Mouse (Mus musculus): Measurements from ENCODE around the gene Lmna. TPM values are rescaled to one million over a fixed set of nuclear protein-coding genes. Genes with fewer than 3 reads are reported as not detected.

Lmna gene
- polyA plus RNA-seq, 1 experiment from 2014 or later, result 22.8 TPM

- Histone ChIP-seq H3K4me2 (replicated peaks; ENCODE audit: low read depth, low read length) (no peak overlapping the region), H3K4me3 (ENCODE audit: low read depth, low read length) (no peak overlapping the region), H3K4me1 (replicated peaks; ENCODE audit: control insufficient read depth, insufficient read depth, low read length) (no peaks in the 10 kb centered on the region), H3K36me3 (ENCODE audit: control insufficient read depth, insufficient read depth, low read length) (no peaks in the 10 kb centered on the region), H3K27me3 (ENCODE audit: control insufficient read depth, insufficient read depth, low read length) (no peaks in the 10 kb centered on the region), H3K9ac (ENCODE audit: low read depth, low read length) (no peak overlapping the region), H3K9me3 (ENCODE audit: control insufficient read depth, low read length) (no peaks in the 10 kb centered on the region), H3K27ac (ENCODE audit: low read depth, low read length) (no peak overlapping the region)
- peak; percentile 96 for DNase-seq (ENCODE audit: low spot score)
- WGBS, result 31% methylated on average over 16 of the region's 16 CpGs
- ATAC-seq (ENCODE audit: low FRiP score), result peak; percentile 76
Observed at GRCm38 (mm10) chr3:88467116-88467824, 42.5 kb downstream of the Lmna start.

- H3K27ac ChIP-seq (ENCODE audit: low read depth, low read length), result no peak overlapping the region
- H3K27me3 ChIP-seq (ENCODE audit: control insufficient read depth, insufficient read depth, low read length), result no peaks in the 10 kb centered on the region
- no peaks in the 10 kb centered on the region for H3K36me3 ChIP-seq (ENCODE audit: control insufficient read depth, insufficient read depth, low read length)
- whole genome bisulfite sequencing, result 89% methylated on average over 2 of the region's 2 CpGs
- DNase-seq (ENCODE audit: low spot score), result no peak
- ATAC-seq (ENCODE audit: low FRiP score), result no peak
- no peaks in the 10 kb centered on the region for H3K9me3 ChIP-seq (ENCODE audit: control insufficient read depth, low read length)
- H3K4me2 ChIP-seq (replicated peaks; ENCODE audit: low read depth, low read length), result no peak overlapping the region
- H3K4me3 ChIP-seq (ENCODE audit: low read depth, low read length), result no peak overlapping the region
- no peak overlapping the region for H3K9ac ChIP-seq (ENCODE audit: low read depth, low read length)
- no peaks in the 10 kb centered on the region for H3K4me1 ChIP-seq (replicated peaks; ENCODE audit: control insufficient read depth, insufficient read depth, low read length)
Observed at GRCm38 (mm10) chr3:88465127-88465526, 44.6 kb downstream of the Lmna start.

- no peak for ATAC-seq (ENCODE audit: low FRiP score)
- Histone ChIP-seq H3K36me3 (ENCODE audit: control insufficient read depth, insufficient read depth, low read length) (no peaks in the 10 kb centered on the region), H3K27me3 (ENCODE audit: control insufficient read depth, insufficient read depth, low read length) (no peaks in the 10 kb centered on the region), H3K4me1 (replicated peaks; ENCODE audit: control insufficient read depth, insufficient read depth, low read length) (no peaks in the 10 kb centered on the region), H3K27ac (ENCODE audit: low read depth, low read length) (no peak overlapping the region), H3K4me3 (ENCODE audit: low read depth, low read length) (no peak overlapping the region), H3K9ac (ENCODE audit: low read depth, low read length) (no peak overlapping the region), H3K9me3 (ENCODE audit: control insufficient read depth, low read length) (no peaks in the 10 kb centered on the region), H3K4me2 (replicated peaks; ENCODE audit: low read depth, low read length) (no peak overlapping the region)
- 46% methylated on average over 3 of the region's 3 CpGs for WGBS
- DNase-seq (ENCODE audit: low spot score), result no peak
Observed at GRCm38 (mm10) chr3:88464425-88464824, 45.3 kb downstream of the Lmna start.

- DNase-seq (ENCODE audit: low spot score), result no peak
- H3K27ac ChIP-seq (ENCODE audit: low read depth, low read length), result no peak within 1 kb of the TSS
- H3K4me2 ChIP-seq (replicated peaks; ENCODE audit: low read depth, low read length), result no peak within 1 kb of the TSS
- WGBS, result 42% methylated on average over 12 of the region's 12 CpGs
- H3K4me1 ChIP-seq (replicated peaks; ENCODE audit: control insufficient read depth, insufficient read depth, low read length), result no peaks in the 10 kb centered on the region
- no peak within 1 kb of the TSS for H3K9ac ChIP-seq (ENCODE audit: low read depth, low read length)
- H3K36me3 ChIP-seq (ENCODE audit: control insufficient read depth, insufficient read depth, low read length), result no peaks in the 10 kb centered on the region
- H3K9me3 ChIP-seq (ENCODE audit: control insufficient read depth, low read length), result no peaks in the 10 kb centered on the region
- H3K27me3 ChIP-seq (ENCODE audit: control insufficient read depth, insufficient read depth, low read length), result no peaks in the 10 kb centered on the region
- no peak for ATAC-seq (ENCODE audit: low FRiP score)
- H3K4me3 ChIP-seq (ENCODE audit: low read depth, low read length), result no peak within 1 kb of the TSS
Observed at GRCm38 (mm10) chr3:88460983-88461696, 48.6 kb downstream of the Lmna start, which contains the start of gene Sema4a. Sema4a (minus strand) TSS chr3:88461182.

GRCm38 (mm10) chr3:88460029-88460428 lies 49.7 kb downstream of the Lmna start:
- ATAC-seq (ENCODE audit: low FRiP score) (no peak), DNase-seq (ENCODE audit: low spot score) (no peak)
- Histone ChIP-seq H3K4me2 (replicated peaks; ENCODE audit: low read depth, low read length) (no peak overlapping the region), H3K9me3 (ENCODE audit: control insufficient read depth, low read length) (no peaks in the 10 kb centered on the region), H3K27ac (ENCODE audit: low read depth, low read length) (no peak overlapping the region), H3K36me3 (ENCODE audit: control insufficient read depth, insufficient read depth, low read length) (no peaks in the 10 kb centered on the region), H3K4me1 (replicated peaks; ENCODE audit: control insufficient read depth, insufficient read depth, low read length) (no peaks in the 10 kb centered on the region), H3K4me3 (ENCODE audit: low read depth, low read length) (no peak overlapping the region), H3K9ac (ENCODE audit: low read depth, low read length) (no peak overlapping the region), H3K27me3 (ENCODE audit: control insufficient read depth, insufficient read depth, low read length) (no peaks in the 10 kb centered on the region)
- WGBS, result 94% methylated on average over 5 of the region's 5 CpGs

GRCm38 (mm10) chr3:88458778-88459219 lies 51.0 kb downstream of the Lmna start:
- Histone ChIP-seq H3K27me3 (ENCODE audit: control insufficient read depth, insufficient read depth, low read length) (no peaks in the 10 kb centered on the region), H3K36me3 (ENCODE audit: control insufficient read depth, insufficient read depth, low read length) (no peaks in the 10 kb centered on the region), H3K9me3 (ENCODE audit: control insufficient read depth, low read length) (no peaks in the 10 kb centered on the region), H3K9ac (ENCODE audit: low read depth, low read length) (peak overlapping the region; percentile 73), H3K4me3 (ENCODE audit: low read depth, low read length) (peak overlapping the region; percentile 35), H3K4me2 (replicated peaks; ENCODE audit: low read depth, low read length) (peak overlapping the region; percentile 43), H3K4me1 (replicated peaks; ENCODE audit: control insufficient read depth, insufficient read depth, low read length) (no peaks in the 10 kb centered on the region), H3K27ac (ENCODE audit: low read depth, low read length) (peak overlapping the region; percentile 42; the same call in 1 of the 2 replicates)
- ATAC-seq (ENCODE audit: low FRiP score), result peak; percentile 72
- DNase-seq (ENCODE audit: low spot score), result peak; percentile 56
- 1% methylated on average over 14 of the region's 14 CpGs for WGBS

- no peak overlapping the region; the same call in 1 of the 2 replicates for H3K9ac ChIP-seq (ENCODE audit: low read depth, low read length)
- 62% methylated on average over 7 of the region's 7 CpGs for WGBS
Observed at GRCm38 (mm10) chr3:88456746-88457532, 52.8 kb downstream of the Lmna start.

GRCm38 (mm10) chr3:88456313-88456712 lies 53.4 kb downstream of the Lmna start:
- H3K27me3 ChIP-seq (ENCODE audit: control insufficient read depth, insufficient read depth, low read length), result no peaks in the 10 kb centered on the region; the same call in 1 of the 2 replicates
- DNase-seq (ENCODE audit: low spot score) (no peak), ATAC-seq (ENCODE audit: low FRiP score) (no peak)
- 86% methylated on average over 8 of the region's 8 CpGs for WGBS
- no peaks in the 10 kb centered on the region for H3K4me1 ChIP-seq (replicated peaks; ENCODE audit: control insufficient read depth, insufficient read depth, low read length)
- H3K4me3 ChIP-seq (ENCODE audit: low read depth, low read length), result no peak overlapping the region
- H3K9me3 ChIP-seq (ENCODE audit: control insufficient read depth, low read length), result no peaks in the 10 kb centered on the region
- H3K27ac ChIP-seq (ENCODE audit: low read depth, low read length), result no peak overlapping the region
- no peak overlapping the region for H3K4me2 ChIP-seq (replicated peaks; ENCODE audit: low read depth, low read length)
- H3K9ac ChIP-seq (ENCODE audit: low read depth, low read length), result no peak overlapping the region
- no peaks in the 10 kb centered on the region for H3K36me3 ChIP-seq (ENCODE audit: control insufficient read depth, insufficient read depth, low read length)

More at GRCm38 (mm10) chr3:88456746-88457532, 52.8 kb downstream of the Lmna start:
- Histone ChIP-seq H3K9me3 (ENCODE audit: control insufficient read depth, low read length) (no peaks in the 10 kb centered on the region), H3K4me2 (replicated peaks; ENCODE audit: low read depth, low read length) (peak overlapping the region; percentile 24), H3K36me3 (ENCODE audit: control insufficient read depth, insufficient read depth, low read length) (no peaks in the 10 kb centered on the region), H3K4me1 (replicated peaks; ENCODE audit: control insufficient read depth, insufficient read depth, low read length) (no peaks in the 10 kb centered on the region), H3K27me3 (ENCODE audit: control insufficient read depth, insufficient read depth, low read length) (no peaks in the 10 kb centered on the region; the same call in 1 of the 2 replicates), H3K4me3 (ENCODE audit: low read depth, low read length) (no peak overlapping the region), H3K27ac (ENCODE audit: low read depth, low read length) (no peak overlapping the region)
- DNase-seq (ENCODE audit: low spot score) (no peak), ATAC-seq (ENCODE audit: low FRiP score) (no peak)

Data from hindbrain, embryonic 11.5 days (tissue).